Mouse (Mus musculus): ENCODE data around the gene Tmem38b.

- TF ChIP-seq CTCF (IDR thresholded peaks at IDR 0.05) (no peak), POLR2A (IDR thresholded peaks at IDR 0.05; ENCODE audit: insufficient read depth, low read depth, low read length) (no peak), EP300 (IDR thresholded peaks at IDR 0.05; ENCODE audit: insufficient read depth, low read depth, low read length) (no peak)
These were observed 57.3 kb downstream of the Tmem38b start for GRCm38 (mm10) chr4:53882921-53883682.

Data from heart, adult 2 months (tissue).